Mouse (Mus musculus) megakaryocyte, embryonic 14.5 days (primary cell): ENCODE data around the gene Gm17622. TPM values are rescaled to one million over a fixed set of nuclear protein-coding genes. Genes with fewer than 3 reads are reported as not detected.

Experiments used
- H3K27me3 ChIP-seq: replicated peaks from 2 replicates; pipeline ENCODE3; 2012; ENCODE audit warnings: inconsistent platforms
- H3K36me3 ChIP-seq: replicated peaks from 2 replicates; pipeline ENCODE3; 2012; ENCODE audit warnings: low read length, inconsistent platforms, mixed read lengths
- H3K4me1 ChIP-seq: 2 replicates; pipeline ENCODE4 v1.6.1; 2012; ENCODE audit warnings: inconsistent platforms
- H3K4me3 ChIP-seq: replicated peaks from 2 replicates; pipeline ENCODE3; 2012; ENCODE audit warnings: moderate library complexity, mild to moderate bottlenecking, inconsistent platforms
- H3K9me3 ChIP-seq: 2 replicates; pipeline ENCODE4 v1.6.1; 2012; ENCODE audit warnings: inconsistent platforms
- FLI1 ChIP-seq: IDR thresholded peaks from 2 replicates; pipeline ENCODE4 v1.6.1; 2012; ENCODE audit warnings: low read length, inconsistent platforms, mixed read lengths
- GATA1 ChIP-seq: IDR thresholded peaks from 3 replicates; pipeline ENCODE4 v1.6.1; 2012; ENCODE audit warnings: mixed read lengths, low read length, inconsistent platforms, borderline replicate concordance
- polyA plus RNA-seq: library from polyadenylated mRNA; stranded (reverse); fragments of >175 nt; gene quantifications from 2 replicates; pipeline ENCODE4 v1.2.3, GENCODE M21; 2012; ENCODE audit warnings: low replicate concordance; ENCODE audit not compliant: insufficient read depth

The Gm17622 gene
- polyA plus RNA-seq = not detected in 2 replicates

GRCm38 (mm10) chr13:96490433-96490832, at the start of gene Gm17622:
Gene Gm17622, plus strand, starts transcription at chr13:96490733.
- H3K4me1 ChIP-seq = peaks cover 11% of the 10 kb centered on the region
- TF ChIP-seq GATA1 (no peak), FLI1 (no peak)
- peaks cover 89% of the 10 kb centered on the region for H3K36me3 ChIP-seq
- H3K9me3 ChIP-seq = 0 out of 2 replicates have a peak, but pooled peaks cover 4% of the 10 kb centered on the region
- H3K27me3 ChIP-seq = no peaks in the 10 kb centered on the region
- H3K4me3 ChIP-seq = no peak within 1 kb of the TSS

- no peaks in the 10 kb centered on the region for H3K9me3 ChIP-seq
- H3K27me3 ChIP-seq = peaks cover 10% of the 10 kb centered on the region
- H3K4me1 ChIP-seq = no peaks in the 10 kb centered on the region
- H3K36me3 ChIP-seq = no peaks in the 10 kb centered on the region
- TF ChIP-seq FLI1 = no peak
- no peak for TF ChIP-seq GATA1
- H3K4me3 ChIP-seq = no peak overlapping the region
These were observed 40.2 kb upstream of the Gm17622 start for GRCm38 (mm10) chr13:96450205-96450856.

GRCm38 (mm10) chr13:96450869-96451268, 39.7 kb upstream of the Gm17622 start:
- Histone ChIP-seq H3K27me3 (peaks cover 10% of the 10 kb centered on the region), H3K4me1 (no peaks in the 10 kb centered on the region), H3K9me3 (no peaks in the 10 kb centered on the region), H3K36me3 (no peaks in the 10 kb centered on the region), H3K4me3 (no peak overlapping the region)
- no peak for TF ChIP-seq GATA1
- no peak for TF ChIP-seq FLI1

GRCm38 (mm10) chr13:96451386-96452140, 39.0 kb upstream of the Gm17622 start:
- H3K36me3 ChIP-seq = no peaks in the 10 kb centered on the region
- H3K27me3 ChIP-seq = peaks cover 8% of the 10 kb centered on the region
- H3K4me1 ChIP-seq = no peaks in the 10 kb centered on the region
- H3K4me3 ChIP-seq = no peak overlapping the region
- TF ChIP-seq FLI1 (no peak), GATA1 (no peak)
- no peaks in the 10 kb centered on the region for H3K9me3 ChIP-seq

- TF ChIP-seq FLI1 (no peak), GATA1 (no peak)
- no peaks in the 10 kb centered on the region for H3K4me1 ChIP-seq
- H3K9me3 ChIP-seq = no peaks in the 10 kb centered on the region
- no peak overlapping the region for H3K4me3 ChIP-seq
- no peaks in the 10 kb centered on the region for H3K36me3 ChIP-seq
- H3K27me3 ChIP-seq = peaks cover 10% of the 10 kb centered on the region
These were observed 37.9 kb upstream of the Gm17622 start for GRCm38 (mm10) chr13:96452621-96453020.

- Histone ChIP-seq H3K9me3 (no peaks in the 10 kb centered on the region), H3K36me3 (no peaks in the 10 kb centered on the region), H3K4me3 (no peak overlapping the region), H3K4me1 (no peaks in the 10 kb centered on the region), H3K27me3 (peaks cover 10% of the 10 kb centered on the region)
- TF ChIP-seq FLI1 (no peak), GATA1 (no peak)
These were observed 36.2 kb upstream of the Gm17622 start for GRCm38 (mm10) chr13:96454288-96454687.

GRCm38 (mm10) chr13:96457566-96457965, 33.0 kb upstream of the Gm17622 start:
- Histone ChIP-seq H3K4me1 (no peaks in the 10 kb centered on the region), H3K36me3 (no peaks in the 10 kb centered on the region), H3K4me3 (no peak overlapping the region), H3K27me3 (peaks cover 14% of the 10 kb centered on the region), H3K9me3 (no peaks in the 10 kb centered on the region)
- TF ChIP-seq GATA1 = no peak
- TF ChIP-seq FLI1 = no peak

- TF ChIP-seq FLI1 (no peak), GATA1 (no peak)
- H3K4me1 ChIP-seq = no peaks in the 10 kb centered on the region
- H3K9me3 ChIP-seq = no peaks in the 10 kb centered on the region
- no peaks in the 10 kb centered on the region for H3K36me3 ChIP-seq
- H3K27me3 ChIP-seq = peaks cover 12% of the 10 kb centered on the region
- H3K4me3 ChIP-seq = no peak overlapping the region
These were observed 32.5 kb upstream of the Gm17622 start for GRCm38 (mm10) chr13:96458018-96458417.

GRCm38 (mm10) chr13:96458606-96459005, 31.9 kb upstream of the Gm17622 start:
- Histone ChIP-seq H3K4me3 (no peak overlapping the region), H3K4me1 (no peaks in the 10 kb centered on the region), H3K9me3 (no peaks in the 10 kb centered on the region), H3K27me3 (peaks cover 12% of the 10 kb centered on the region), H3K36me3 (no peaks in the 10 kb centered on the region)
- TF ChIP-seq GATA1 (no peak), FLI1 (no peak)

- TF ChIP-seq GATA1 = no peak
- TF ChIP-seq FLI1 = no peak
- Histone ChIP-seq H3K4me1 (no peaks in the 10 kb centered on the region), H3K9me3 (no peaks in the 10 kb centered on the region), H3K4me3 (no peak overlapping the region), H3K36me3 (no peaks in the 10 kb centered on the region), H3K27me3 (peaks cover 13% of the 10 kb centered on the region)
These were observed 27.9 kb upstream of the Gm17622 start for GRCm38 (mm10) chr13:96462644-96463043.
